Mouse (Mus musculus) neural tube, embryonic 11.5 days (tissue): ENCODE data around the gene Tns1. TPM values are rescaled to one million over a fixed set of nuclear protein-coding genes. Genes with fewer than 3 reads are reported as not detected.

ENCODE experiments used
- ATAC-seq: fragments of 200-750 bp; cut with Nextera tagmentation; 2 replicates; pipeline ENCODE4 v1.8.0; 2017; ENCODE audit warnings: moderate number of reproducible peaks, mild to moderate bottlenecking, moderate TSS enrichment, moderate library complexity; ENCODE audit not compliant: insufficient read depth, low FRiP score, low TSS enrichment
- DNase-seq: peaks from one replicate; pipeline ENCODE4 v3.0.0-alpha.2; 2015; ENCODE audit warnings: low spot score
- H3K27ac ChIP-seq: fragments of 300-500 bp; sonication (generic); 2 replicates; pipeline ENCODE4 v1.5.1; 2014; ENCODE audit warnings: low read depth, mild to moderate bottlenecking, low read length
- H3K27me3 ChIP-seq: fragments of 300-500 bp; sonication (generic); 2 replicates; pipeline ENCODE4 v1.6.1; 2014; ENCODE audit warnings: mild to moderate bottlenecking, low read length, mixed read lengths; ENCODE audit not compliant: control insufficient read depth, insufficient read depth
- H3K36me3 ChIP-seq: fragments of 300-500 bp; sonication (generic); 2 replicates; pipeline ENCODE4 v1.6.1; 2014; ENCODE audit warnings: mild to moderate bottlenecking, low read length, moderate library complexity, mixed read lengths; ENCODE audit not compliant: control insufficient read depth, insufficient read depth
- H3K4me1 ChIP-seq: fragments of 300-500 bp; sonication (generic); 2 replicates; pipeline ENCODE4 v1.6.1; 2014; ENCODE audit warnings: low read length, mixed read lengths; ENCODE audit not compliant: control insufficient read depth, insufficient read depth
- H3K4me2 ChIP-seq: fragments of 300-500 bp; sonication (generic); 2 replicates; pipeline ENCODE4 v1.6.1; 2014; ENCODE audit warnings: low read depth, mild to moderate bottlenecking, moderate library complexity
- H3K4me3 ChIP-seq: fragments of 300-500 bp; sonication (generic); 2 replicates; pipeline ENCODE4 v1.5.1; 2014; ENCODE audit warnings: low read depth, low read length
- H3K9ac ChIP-seq: fragments of 300-500 bp; sonication (generic); 2 replicates; pipeline ENCODE4 v1.6.1; 2014; ENCODE audit warnings: mild to moderate bottlenecking, low read length
- H3K9me3 ChIP-seq: fragments of 300-500 bp; sonication (generic); 2 replicates; pipeline ENCODE4 v1.6.1; 2016; ENCODE audit warnings: low read length; ENCODE audit not compliant: control insufficient read depth
- WGBS: fragments of 180-500 bp; shearing (Covaris S2); extraction: QIAGEN DNeasy Blood & Tissue Kit; methylation state at CpG from one replicate; pipeline ENCODE4 v1.1.7; 2014; 5-methylcytosine and 5-hydroxymethylcytosine counted together
- polyA plus RNA-seq: library from polyadenylated mRNA; unstranded; fragments of >200 nt; fragmentation: Nextera tagmentation; extraction: Ambion mirVana; gene quantifications from 2 replicates; pipeline ENCODE4 v1.2.1, GENCODE M21; 2014

Gene Tns1
- polyA plus RNA-seq, 1 experiment from 2014 or later, result 17.9 TPM

DNA sequence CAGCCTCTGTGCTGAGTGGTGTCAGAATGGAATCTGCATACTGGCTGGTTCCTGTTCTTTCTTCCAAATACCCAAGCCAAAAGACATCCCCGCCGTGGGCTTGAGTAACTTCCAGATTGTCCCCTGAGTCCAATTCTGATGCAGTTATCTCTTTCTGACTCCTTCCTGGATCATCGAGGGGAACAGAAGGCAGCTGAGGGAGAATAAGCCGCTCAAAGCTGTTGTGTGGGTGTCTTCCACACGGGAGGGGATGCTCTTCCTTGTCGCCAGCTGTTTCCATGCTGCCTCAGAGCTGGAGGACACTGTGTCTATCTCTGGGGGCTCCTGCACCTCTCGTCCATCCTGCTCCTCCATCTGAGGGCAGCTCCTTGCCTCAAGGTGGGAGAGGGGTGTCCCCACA is 133.0 kb downstream of the Tns1 start:
- Histone ChIP-seq H3K4me3 (no peak overlapping the region), H3K4me2 (no peak overlapping the region), H3K27ac (no peak overlapping the region), H3K9me3 (no peaks in the 10 kb centered on the region), H3K27me3 (no peaks in the 10 kb centered on the region), H3K36me3 (no peaks in the 10 kb centered on the region; the same call in 1 of the 2 replicates), H3K9ac (no peak overlapping the region), H3K4me1 (no peaks in the 10 kb centered on the region)
- DNase-seq, result no peak
- 83% methylated on average over 7 of the region's 7 CpGs for WGBS
- no peak for ATAC-seq

DNA sequence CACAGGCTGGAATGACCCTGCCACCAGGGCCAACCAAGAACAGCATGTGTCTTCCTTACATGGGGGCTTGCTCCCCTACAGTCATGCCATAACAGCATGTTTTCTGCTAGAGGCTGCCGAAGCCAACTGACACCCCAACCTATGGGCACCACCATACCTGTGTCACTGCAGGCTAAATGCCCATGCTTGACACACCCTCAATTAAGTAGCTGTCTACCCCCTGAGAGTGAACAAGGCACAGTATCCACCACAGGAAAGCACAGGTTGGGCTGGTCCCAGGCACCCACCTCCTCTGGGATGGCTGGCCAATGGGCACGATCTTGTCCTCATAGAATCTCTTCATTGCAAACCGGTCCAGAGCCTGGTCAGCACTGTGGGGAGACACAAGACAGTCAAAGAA is 134.2 kb downstream of the Tns1 start:
- Histone ChIP-seq H3K9me3 (no peaks in the 10 kb centered on the region), H3K36me3 (no peaks in the 10 kb centered on the region), H3K4me2 (no peak overlapping the region), H3K4me1 (no peaks in the 10 kb centered on the region), H3K27ac (no peak overlapping the region), H3K4me3 (no peak overlapping the region), H3K9ac (no peak overlapping the region), H3K27me3 (no peaks in the 10 kb centered on the region)
- DNase-seq (no peak), ATAC-seq (no peak)
- WGBS, result 87% methylated on average over 3 of the region's 3 CpGs

DNA sequence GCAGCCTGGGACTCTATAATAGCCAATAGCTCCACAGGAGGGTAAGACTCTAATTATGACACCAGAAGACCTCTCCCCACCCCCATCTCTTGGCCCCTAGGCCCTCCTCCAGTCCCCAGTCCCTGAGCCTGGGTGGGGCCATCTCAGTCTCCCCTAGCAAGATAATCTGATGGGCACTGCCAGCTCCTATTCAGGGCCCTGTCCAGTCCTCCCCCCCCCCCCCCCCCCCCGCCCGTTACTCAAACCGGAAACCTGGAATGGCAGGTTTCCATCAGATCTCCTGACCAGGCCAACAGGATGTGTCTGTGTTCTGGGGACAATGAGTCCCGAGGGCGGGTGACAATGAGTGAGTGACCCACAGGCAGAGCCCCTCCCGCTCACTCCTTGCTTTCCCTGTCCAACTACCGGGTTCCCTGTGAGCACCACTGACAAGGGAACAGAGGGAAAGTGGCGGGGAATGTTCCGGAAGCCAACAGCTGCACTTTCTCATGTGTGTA is 136.5 kb downstream of the Tns1 start:
- no peaks in the 10 kb centered on the region for H3K9me3 ChIP-seq
- H3K4me2 ChIP-seq, result no peak overlapping the region
- H3K4me1 ChIP-seq, result no peaks in the 10 kb centered on the region
- H3K27me3 ChIP-seq, result no peaks in the 10 kb centered on the region
- WGBS, result 67% methylated on average over 7 of the region's 9 CpGs
- no peak for DNase-seq
- no peaks in the 10 kb centered on the region; the same call in 1 of the 2 replicates for H3K36me3 ChIP-seq
- no peak for ATAC-seq
- H3K9ac ChIP-seq, result no peak overlapping the region
- H3K27ac ChIP-seq, result no peak overlapping the region
- H3K4me3 ChIP-seq, result no peak overlapping the region

DNA sequence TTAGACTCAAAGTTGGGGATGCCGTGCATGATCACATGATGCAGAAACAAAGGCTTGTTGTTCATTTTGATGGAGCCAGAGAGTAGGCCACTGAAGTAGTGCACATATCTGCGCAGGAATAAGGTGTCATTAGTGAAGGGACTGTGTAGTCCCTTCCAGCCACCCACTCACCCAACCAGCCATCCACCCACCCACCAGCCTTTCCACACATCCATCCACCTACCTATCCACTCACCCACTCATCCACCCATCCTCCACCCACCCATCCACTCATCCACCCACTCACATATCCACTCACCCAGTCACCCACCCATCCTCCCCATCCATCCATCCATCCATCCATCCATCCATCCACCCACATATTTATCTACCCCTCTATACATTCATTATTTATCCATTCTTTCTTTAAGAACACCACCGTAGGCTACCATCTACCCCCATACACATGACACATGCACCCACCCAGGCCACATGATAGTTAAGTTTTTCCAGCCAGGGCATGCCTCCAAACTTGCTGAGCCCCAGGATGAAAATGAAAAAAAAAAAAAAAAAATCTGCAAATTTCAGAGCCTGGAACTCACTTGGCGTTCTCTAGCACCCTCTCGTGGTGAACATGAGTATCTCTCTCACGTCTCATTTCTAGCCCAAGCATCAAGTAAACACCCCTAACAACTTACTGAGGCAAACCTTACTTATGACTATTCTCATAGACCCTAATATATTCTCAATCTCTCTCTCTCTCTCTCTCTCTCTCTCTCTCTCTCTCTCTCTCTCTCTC is 137.8 kb downstream of the Tns1 start:
- H3K27ac ChIP-seq, result no peak overlapping the region
- WGBS, result 45% methylated on average over 6 of the region's 6 CpGs
- no peaks in the 10 kb centered on the region; the same call in 1 of the 2 replicates for H3K36me3 ChIP-seq
- no peaks in the 10 kb centered on the region for H3K27me3 ChIP-seq
- H3K9ac ChIP-seq, result no peak overlapping the region
- DNase-seq (peak; percentile 43), ATAC-seq (no peak)
- no peak overlapping the region for H3K4me3 ChIP-seq
- no peaks in the 10 kb centered on the region for H3K9me3 ChIP-seq
- no peak overlapping the region for H3K4me2 ChIP-seq
- no peaks in the 10 kb centered on the region for H3K4me1 ChIP-seq

DNA sequence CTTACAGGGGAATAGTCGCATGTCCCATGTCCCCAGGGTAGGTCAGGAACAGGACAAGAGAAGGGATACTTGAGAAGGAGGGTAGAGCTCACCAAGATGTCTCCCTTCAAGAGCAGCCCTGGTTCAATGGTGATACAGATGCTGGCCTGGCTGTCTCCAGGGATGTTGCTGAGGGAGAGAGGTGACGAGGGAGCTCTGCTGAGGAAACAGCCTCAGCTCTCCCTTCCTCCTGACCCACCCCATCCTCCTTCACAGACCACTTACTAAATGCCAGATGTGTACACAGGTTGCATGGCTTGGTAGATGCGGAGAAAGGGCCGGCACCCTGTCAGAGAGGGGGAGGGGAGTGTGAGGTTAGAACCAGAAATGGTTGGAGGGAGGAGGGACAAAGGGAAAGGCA is 138.6 kb downstream of the Tns1 start:
- H3K9me3 ChIP-seq, result no peaks in the 10 kb centered on the region
- H3K27ac ChIP-seq, result no peak overlapping the region
- no peak for DNase-seq
- no peaks in the 10 kb centered on the region for H3K4me1 ChIP-seq
- no peaks in the 10 kb centered on the region; the same call in 1 of the 2 replicates for H3K36me3 ChIP-seq
- no peaks in the 10 kb centered on the region for H3K27me3 ChIP-seq
- WGBS, result 83% methylated on average over 4 of the region's 4 CpGs
- no peak overlapping the region for H3K4me2 ChIP-seq
- no peak overlapping the region for H3K9ac ChIP-seq
- no peak for ATAC-seq
- no peak overlapping the region for H3K4me3 ChIP-seq

DNA sequence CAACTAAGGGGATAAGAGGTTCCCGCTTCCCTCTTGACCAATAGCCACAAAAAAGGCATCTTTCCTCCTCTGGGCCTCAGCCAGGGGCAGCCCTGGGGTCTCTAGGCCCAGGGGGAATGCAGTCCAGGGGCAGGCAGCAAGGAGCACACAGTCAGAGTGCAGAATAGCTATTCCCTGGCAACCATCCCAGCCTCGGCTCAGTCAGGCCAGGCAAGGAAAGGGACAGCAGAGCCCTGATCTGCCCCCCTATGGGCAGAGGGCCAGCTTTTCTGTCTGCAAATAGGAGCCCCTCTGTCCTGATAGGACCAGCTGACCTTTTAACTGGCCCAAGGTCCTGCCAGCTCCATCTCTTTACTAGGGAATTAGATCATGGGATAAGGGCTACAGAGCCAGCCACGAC is 145.0 kb downstream of the Tns1 start:
- no peak for ATAC-seq
- 71% methylated on average over 3 of the region's 3 CpGs for WGBS
- no peak overlapping the region for H3K4me2 ChIP-seq
- no peak overlapping the region for H3K27ac ChIP-seq
- H3K36me3 ChIP-seq, result peaks cover 2% of the 10 kb centered on the region
- no peak for DNase-seq
- no peak overlapping the region for H3K9ac ChIP-seq
- H3K27me3 ChIP-seq, result no peaks in the 10 kb centered on the region
- no peaks in the 10 kb centered on the region for H3K9me3 ChIP-seq
- no peaks in the 10 kb centered on the region for H3K4me1 ChIP-seq
- no peak overlapping the region for H3K4me3 ChIP-seq

DNA sequence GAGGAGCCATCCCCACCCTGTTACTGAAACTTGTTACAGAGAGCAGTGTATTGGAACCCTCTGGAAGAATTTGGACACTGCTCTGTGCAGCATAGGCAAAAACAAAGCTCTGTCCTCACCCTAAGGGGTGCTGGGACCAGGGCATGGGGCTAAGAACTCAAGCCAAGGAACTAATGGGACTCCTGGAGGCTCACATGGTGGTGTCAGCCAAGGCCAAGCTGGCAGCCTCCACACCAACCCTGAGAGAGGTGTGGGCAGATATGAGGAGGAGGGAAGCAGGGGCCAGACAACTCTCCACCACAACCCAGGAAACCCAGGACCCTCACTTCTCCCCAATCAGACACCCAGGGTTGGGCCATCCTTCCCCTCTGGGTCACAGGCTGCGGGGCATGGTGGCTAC is 145.7 kb downstream of the Tns1 start:
- H3K27ac ChIP-seq, result no peak overlapping the region
- no peaks in the 10 kb centered on the region for H3K4me1 ChIP-seq
- no peak overlapping the region for H3K9ac ChIP-seq
- peaks cover 2% of the 10 kb centered on the region for H3K36me3 ChIP-seq
- no peak overlapping the region for H3K4me3 ChIP-seq
- no peak overlapping the region for H3K4me2 ChIP-seq
- DNase-seq, result no peak
- WGBS, result 100% methylated on average over 1 of the region's 1 CpGs
- no peaks in the 10 kb centered on the region for H3K27me3 ChIP-seq
- ATAC-seq, result no peak
- no peaks in the 10 kb centered on the region for H3K9me3 ChIP-seq

DNA sequence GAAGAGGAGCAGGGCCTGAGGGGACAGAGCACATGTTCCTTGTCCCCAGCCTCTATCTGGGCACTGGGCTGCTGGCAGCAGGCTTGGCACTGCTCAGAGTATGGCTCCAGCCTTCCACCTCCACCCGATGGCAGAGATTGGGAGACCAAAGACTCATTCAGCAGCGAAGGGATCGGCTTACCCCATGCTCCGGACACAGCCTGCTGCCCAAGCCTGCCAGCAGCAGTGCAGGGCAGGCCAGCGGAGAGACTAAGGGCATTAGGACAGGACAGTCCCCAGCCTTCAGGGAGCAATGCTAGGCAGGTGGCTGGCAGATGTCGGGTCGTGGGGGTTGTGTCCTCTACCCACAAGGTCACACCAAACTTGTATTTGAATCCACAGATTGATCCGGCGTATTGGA is 150.3 kb downstream of the Tns1 start:
- Histone ChIP-seq H3K4me1 (peaks cover 8% of the 10 kb centered on the region), H3K36me3 (peaks cover 5% of the 10 kb centered on the region; the same call in 1 of the 2 replicates), H3K4me3 (no peak overlapping the region), H3K9ac (no peak overlapping the region), H3K4me2 (no peak overlapping the region), H3K9me3 (no peaks in the 10 kb centered on the region), H3K27me3 (no peaks in the 10 kb centered on the region), H3K27ac (no peak overlapping the region)
- 66% methylated on average over 9 of the region's 9 CpGs for whole genome bisulfite sequencing
- DNase-seq (no peak), ATAC-seq (no peak)

DNA sequence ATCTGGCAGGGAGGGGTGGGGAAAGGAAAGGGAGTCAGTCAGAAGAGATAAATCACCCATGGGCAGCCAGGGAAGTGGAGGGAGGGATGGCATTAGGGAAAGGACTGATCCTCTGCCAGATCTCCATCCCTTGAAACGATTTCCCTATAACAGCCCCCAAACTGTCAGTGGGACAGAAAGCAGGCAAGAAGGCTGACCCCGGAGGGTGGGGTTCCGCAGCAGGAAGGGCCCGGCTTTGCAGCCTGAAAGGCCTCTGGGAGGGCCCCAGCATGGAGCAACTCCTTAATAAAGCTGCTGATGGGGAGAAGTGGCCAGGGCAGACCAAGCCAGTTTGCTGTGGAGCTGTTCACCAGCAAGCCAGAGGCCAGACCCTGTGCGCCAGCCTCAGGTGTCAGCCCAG is 151.5 kb downstream of the Tns1 start:
- H3K27ac ChIP-seq, result no peak overlapping the region
- no peak overlapping the region for H3K4me3 ChIP-seq
- no peak overlapping the region for H3K4me2 ChIP-seq
- WGBS, result 64% methylated on average over 5 of the region's 5 CpGs
- H3K4me1 ChIP-seq, result peaks cover 15% of the 10 kb centered on the region
- DNase-seq, result no peak
- no peaks in the 10 kb centered on the region for H3K9me3 ChIP-seq
- no peak for ATAC-seq
- H3K27me3 ChIP-seq, result no peaks in the 10 kb centered on the region
- peaks cover 5% of the 10 kb centered on the region; the same call in 1 of the 2 replicates for H3K36me3 ChIP-seq
- no peak overlapping the region for H3K9ac ChIP-seq
